Mouse (Mus musculus) adrenal gland, postnatal 14 days (tissue): ENCODE data around the gene Cxcr6. TPM values are rescaled to one million over a fixed set of nuclear protein-coding genes. Genes with fewer than 3 reads are reported as not detected.

ENCODE experiments used
- DNase-seq: peaks from one replicate; pipeline ENCODE4 v3.0.0; 2021; ENCODE audit warnings: mixed read lengths
- long read RNA-seq, 2 experiments: library from polyadenylated mRNA; stranded (forward); transcript quantifications; one replicate each; pipeline ENCODE4 v2.0.0; 2021
- total RNA-seq: library from RNA; stranded (reverse); gene quantifications from 2 replicates; pipeline ENCODE4 v1.2.3, GENCODE M21; 2021

The Cxcr6 gene
- 0.83 TPM in 1 of 2 replicates, not detected in the other for total RNA-seq
- long read RNA-seq, experiment 1, result 0 reads
- long read RNA-seq, experiment 2, result 0 reads

GRCm38 (mm10) chr9:123806267-123806666 lies at the start of gene Cxcr6:
Cxcr6 (plus strand) TSS chr9:123806475.
- no peak for DNase-seq

- no peak for DNase-seq
Measured at GRCm38 (mm10) chr9:123756752-123757151, 49.5 kb upstream of the Cxcr6 start.

- no peak for DNase-seq
Measured at GRCm38 (mm10) chr9:123757326-123757725, 48.9 kb upstream of the Cxcr6 start.

- no peak for DNase-seq
Measured at GRCm38 (mm10) chr9:123758156-123758555, 48.1 kb upstream of the Cxcr6 start.

- DNase-seq, result no peak
Measured at GRCm38 (mm10) chr9:123758645-123759044, 47.6 kb upstream of the Cxcr6 start.

GRCm38 (mm10) chr9:123760806-123761205 lies 45.5 kb upstream of the Cxcr6 start:
- no peak for DNase-seq

GRCm38 (mm10) chr9:123762886-123763285 lies 43.4 kb upstream of the Cxcr6 start:
- DNase-seq, result peak; percentile 10

GRCm38 (mm10) chr9:123763771-123764170 lies 42.5 kb upstream of the Cxcr6 start:
- no peak for DNase-seq

- no peak for DNase-seq
Measured at GRCm38 (mm10) chr9:123766996-123767395, 39.3 kb upstream of the Cxcr6 start.

GRCm38 (mm10) chr9:123768443-123768842 lies 37.8 kb upstream of the Cxcr6 start:
- peak; percentile 30 for DNase-seq

GRCm38 (mm10) chr9:123769532-123769931 lies 36.7 kb upstream of the Cxcr6 start:
- DNase-seq, result peak; percentile 12

- peak; percentile 35 for DNase-seq
Measured at GRCm38 (mm10) chr9:123773299-123773698, 33.0 kb upstream of the Cxcr6 start.

GRCm38 (mm10) chr9:123788855-123789529 lies 17.3 kb upstream of the Cxcr6 start:
- DNase-seq, result no peak

GRCm38 (mm10) chr9:123796174-123796573 lies 10.1 kb upstream of the Cxcr6 start:
- peak; percentile 60 for DNase-seq

- DNase-seq, result no peak
Measured at GRCm38 (mm10) chr9:123801527-123801926, 4.7 kb upstream of the Cxcr6 start.

GRCm38 (mm10) chr9:123802421-123802820 lies 3.9 kb upstream of the Cxcr6 start:
- no peak for DNase-seq

GRCm38 (mm10) chr9:123802896-123803295 lies 3.4 kb upstream of the Cxcr6 start:
- DNase-seq, result no peak

- DNase-seq, result no peak
Measured at GRCm38 (mm10) chr9:123805241-123805640, 1.0 kb upstream of the Cxcr6 start.

- DNase-seq, result no peak
Measured at GRCm38 (mm10) chr9:123808583-123808982, 2.3 kb downstream of the Cxcr6 start.

GRCm38 (mm10) chr9:123811831-123812230 lies 5.6 kb downstream of the Cxcr6 start:
- DNase-seq, result no peak

- DNase-seq, result no peak
Measured at GRCm38 (mm10) chr9:123814326-123814725, 8.1 kb downstream of the Cxcr6 start.

- no peak for DNase-seq
Measured at GRCm38 (mm10) chr9:123814821-123815220, 8.5 kb downstream of the Cxcr6 start.

GRCm38 (mm10) chr9:123815444-123815843 lies 9.2 kb downstream of the Cxcr6 start:
- DNase-seq, result no peak

GRCm38 (mm10) chr9:123815996-123816395 lies 9.7 kb downstream of the Cxcr6 start:
- DNase-seq, result no peak
